Mouse (Mus musculus): Measurements from ENCODE around the gene Gm10518. TPM values are rescaled to one million over a fixed set of nuclear protein-coding genes. Genes with fewer than 3 reads are reported as not detected.

The Gm10518 gene
- polyA plus RNA-seq, 1 experiment from 2014 or later = 0.21 TPM

GRCm38 (mm10) chr1:179828051-179828450 lies 24.9 kb downstream of the Gm10518 start:
- no peak overlapping the region for H3K4me2 ChIP-seq (ENCODE audit: low read depth, low read length)
- no peaks in the 10 kb centered on the region for H3K4me1 ChIP-seq (ENCODE audit: control insufficient read depth, insufficient read depth, low read length)
- WGBS = 89% methylated on average over 5 of the region's 5 CpGs
- H3K36me3 ChIP-seq (ENCODE audit: control insufficient read depth, insufficient read depth, low read length) = no peaks in the 10 kb centered on the region
- H3K9me3 ChIP-seq (ENCODE audit: control insufficient read depth, low read length) = no peaks in the 10 kb centered on the region
- no peak for ATAC-seq (ENCODE audit: low read depth)
- H3K27me3 ChIP-seq (ENCODE audit: control insufficient read depth, insufficient read depth, low read length) = no peaks in the 10 kb centered on the region
- H3K4me3 ChIP-seq (ENCODE audit: low read depth, low read length) = no peak overlapping the region
- H3K27ac ChIP-seq (ENCODE audit: low read depth, low read length) = no peak overlapping the region
- no peak overlapping the region for H3K9ac ChIP-seq (replicated peaks; ENCODE audit: low read depth, low read length)

- WGBS = 76% methylated on average over 4 of the region's 4 CpGs
- H3K27ac ChIP-seq (ENCODE audit: low read depth, low read length) = no peak overlapping the region
Observed at GRCm38 (mm10) chr1:179828900-179829299, 25.7 kb downstream of the Gm10518 start.

GRCm38 (mm10) chr1:179832710-179833240 lies 29.6 kb downstream of the Gm10518 start:
- no peak overlapping the region for H3K4me2 ChIP-seq (ENCODE audit: low read depth, low read length)
- no peak overlapping the region for H3K4me3 ChIP-seq (ENCODE audit: low read depth, low read length)
- H3K9ac ChIP-seq (replicated peaks; ENCODE audit: low read depth, low read length) = no peak overlapping the region
- no peak overlapping the region for H3K27ac ChIP-seq (ENCODE audit: low read depth, low read length)
- H3K27me3 ChIP-seq (ENCODE audit: control insufficient read depth, insufficient read depth, low read length) = no peaks in the 10 kb centered on the region
- no peak for ATAC-seq (ENCODE audit: low read depth)
- H3K36me3 ChIP-seq (ENCODE audit: control insufficient read depth, insufficient read depth, low read length) = no peaks in the 10 kb centered on the region
- no peaks in the 10 kb centered on the region for H3K4me1 ChIP-seq (ENCODE audit: control insufficient read depth, insufficient read depth, low read length)
- no peaks in the 10 kb centered on the region for H3K9me3 ChIP-seq (ENCODE audit: control insufficient read depth, low read length)
- WGBS = 79% methylated on average over 7 of the region's 7 CpGs

More at GRCm38 (mm10) chr1:179828900-179829299, 25.7 kb downstream of the Gm10518 start:
- Histone ChIP-seq H3K27me3 (ENCODE audit: control insufficient read depth, insufficient read depth, low read length) (no peaks in the 10 kb centered on the region), H3K9me3 (ENCODE audit: control insufficient read depth, low read length) (no peaks in the 10 kb centered on the region), H3K4me1 (ENCODE audit: control insufficient read depth, insufficient read depth, low read length) (no peaks in the 10 kb centered on the region), H3K9ac (replicated peaks; ENCODE audit: low read depth, low read length) (no peak overlapping the region), H3K4me3 (ENCODE audit: low read depth, low read length) (no peak overlapping the region), H3K36me3 (ENCODE audit: control insufficient read depth, insufficient read depth, low read length) (no peaks in the 10 kb centered on the region), H3K4me2 (ENCODE audit: low read depth, low read length) (no peak overlapping the region)
- no peak for ATAC-seq (ENCODE audit: low read depth)

GRCm38 (mm10) chr1:179833596-179833995 lies 30.4 kb downstream of the Gm10518 start:
- Histone ChIP-seq H3K9ac (replicated peaks; ENCODE audit: low read depth, low read length) (no peak overlapping the region), H3K27ac (ENCODE audit: low read depth, low read length) (no peak overlapping the region), H3K4me3 (ENCODE audit: low read depth, low read length) (no peak overlapping the region), H3K27me3 (ENCODE audit: control insufficient read depth, insufficient read depth, low read length) (no peaks in the 10 kb centered on the region), H3K4me2 (ENCODE audit: low read depth, low read length) (no peak overlapping the region), H3K36me3 (ENCODE audit: control insufficient read depth, insufficient read depth, low read length) (no peaks in the 10 kb centered on the region), H3K9me3 (ENCODE audit: control insufficient read depth, low read length) (no peaks in the 10 kb centered on the region), H3K4me1 (ENCODE audit: control insufficient read depth, insufficient read depth, low read length) (no peaks in the 10 kb centered on the region)
- ATAC-seq (ENCODE audit: low read depth) = no peak
- 94% methylated on average over 1 of the region's 1 CpGs for WGBS

- Histone ChIP-seq H3K27me3 (ENCODE audit: control insufficient read depth, insufficient read depth, low read length) (no peaks in the 10 kb centered on the region), H3K4me1 (ENCODE audit: control insufficient read depth, insufficient read depth, low read length) (no peaks in the 10 kb centered on the region), H3K9ac (replicated peaks; ENCODE audit: low read depth, low read length) (no peak overlapping the region), H3K4me3 (ENCODE audit: low read depth, low read length) (no peak overlapping the region), H3K9me3 (ENCODE audit: control insufficient read depth, low read length) (no peaks in the 10 kb centered on the region), H3K27ac (ENCODE audit: low read depth, low read length) (no peak overlapping the region), H3K36me3 (ENCODE audit: control insufficient read depth, insufficient read depth, low read length) (no peaks in the 10 kb centered on the region), H3K4me2 (ENCODE audit: low read depth, low read length) (no peak overlapping the region)
- 90% methylated on average over 1 of the region's 1 CpGs for WGBS
- ATAC-seq (ENCODE audit: low read depth) = no peak
Observed at GRCm38 (mm10) chr1:179835753-179836425, 32.7 kb downstream of the Gm10518 start.

- Histone ChIP-seq H3K4me1 (ENCODE audit: control insufficient read depth, insufficient read depth, low read length) (no peaks in the 10 kb centered on the region), H3K27me3 (ENCODE audit: control insufficient read depth, insufficient read depth, low read length) (no peaks in the 10 kb centered on the region), H3K9me3 (ENCODE audit: control insufficient read depth, low read length) (no peaks in the 10 kb centered on the region), H3K4me3 (ENCODE audit: low read depth, low read length) (no peak overlapping the region), H3K36me3 (ENCODE audit: control insufficient read depth, insufficient read depth, low read length) (no peaks in the 10 kb centered on the region), H3K4me2 (ENCODE audit: low read depth, low read length) (no peak overlapping the region), H3K9ac (replicated peaks; ENCODE audit: low read depth, low read length) (no peak overlapping the region), H3K27ac (ENCODE audit: low read depth, low read length) (no peak overlapping the region)
- 91% methylated on average over 7 of the region's 7 CpGs for WGBS
- ATAC-seq (ENCODE audit: low read depth) = no peak
Observed at GRCm38 (mm10) chr1:179836426-179837404, 33.5 kb downstream of the Gm10518 start.

GRCm38 (mm10) chr1:179842568-179842967 lies 39.4 kb downstream of the Gm10518 start:
- Histone ChIP-seq H3K27ac (ENCODE audit: low read depth, low read length) (no peak overlapping the region), H3K36me3 (ENCODE audit: control insufficient read depth, insufficient read depth, low read length) (no peaks in the 10 kb centered on the region), H3K4me3 (ENCODE audit: low read depth, low read length) (no peak overlapping the region), H3K9me3 (ENCODE audit: control insufficient read depth, low read length) (no peaks in the 10 kb centered on the region), H3K27me3 (ENCODE audit: control insufficient read depth, insufficient read depth, low read length) (no peaks in the 10 kb centered on the region), H3K4me2 (ENCODE audit: low read depth, low read length) (no peak overlapping the region), H3K4me1 (ENCODE audit: control insufficient read depth, insufficient read depth, low read length) (no peaks in the 10 kb centered on the region), H3K9ac (replicated peaks; ENCODE audit: low read depth, low read length) (no peak overlapping the region)
- 79% methylated on average over 7 of the region's 7 CpGs for WGBS
- no peak for ATAC-seq (ENCODE audit: low read depth)

- ATAC-seq (ENCODE audit: low read depth) = no peak
- WGBS = 39% methylated on average over 3 of the region's 3 CpGs
- Histone ChIP-seq H3K4me1 (ENCODE audit: control insufficient read depth, insufficient read depth, low read length) (no peaks in the 10 kb centered on the region), H3K9me3 (ENCODE audit: control insufficient read depth, low read length) (no peaks in the 10 kb centered on the region), H3K36me3 (ENCODE audit: control insufficient read depth, insufficient read depth, low read length) (no peaks in the 10 kb centered on the region), H3K9ac (replicated peaks; ENCODE audit: low read depth, low read length) (no peak overlapping the region), H3K27ac (ENCODE audit: low read depth, low read length) (no peak overlapping the region), H3K4me3 (ENCODE audit: low read depth, low read length) (no peak overlapping the region), H3K27me3 (ENCODE audit: control insufficient read depth, insufficient read depth, low read length) (no peaks in the 10 kb centered on the region), H3K4me2 (ENCODE audit: low read depth, low read length) (no peak overlapping the region)
Observed at GRCm38 (mm10) chr1:179843981-179844380, 40.8 kb downstream of the Gm10518 start.

GRCm38 (mm10) chr1:179844894-179845293 lies 41.7 kb downstream of the Gm10518 start:
- no peaks in the 10 kb centered on the region for H3K4me1 ChIP-seq (ENCODE audit: control insufficient read depth, insufficient read depth, low read length)
- 17% methylated on average over 5 of the region's 5 CpGs for WGBS
- H3K36me3 ChIP-seq (ENCODE audit: control insufficient read depth, insufficient read depth, low read length) = no peaks in the 10 kb centered on the region
- ATAC-seq (ENCODE audit: low read depth) = peak; percentile 57
- H3K27ac ChIP-seq (ENCODE audit: low read depth, low read length) = no peak overlapping the region
- H3K4me3 ChIP-seq (ENCODE audit: low read depth, low read length) = no peak overlapping the region
- H3K4me2 ChIP-seq (ENCODE audit: low read depth, low read length) = no peak overlapping the region
- H3K9me3 ChIP-seq (ENCODE audit: control insufficient read depth, low read length) = no peaks in the 10 kb centered on the region
- no peak overlapping the region for H3K9ac ChIP-seq (replicated peaks; ENCODE audit: low read depth, low read length)
- H3K27me3 ChIP-seq (ENCODE audit: control insufficient read depth, insufficient read depth, low read length) = no peaks in the 10 kb centered on the region

Data from neural tube, embryonic 14.5 days (tissue).